Mouse (Mus musculus) embryonic facial prominence, embryonic 11.5 days (tissue): ENCODE results near the gene Lclat1. TPM values are rescaled to one million over a fixed set of nuclear protein-coding genes. Genes with fewer than 3 reads are reported as not detected.

Source experiments
- ATAC-seq: fragments of 200-750 bp; cut with Nextera tagmentation; replicated peaks from 2 replicates; pipeline ENCODE4 v1.8.0; 2017; ENCODE audit warnings: low read depth; ENCODE audit not compliant: insufficient number of reproducible peaks, low FRiP score, low TSS enrichment
- DNase-seq: peaks from one replicate; pipeline ENCODE4 v3.0.0-alpha.2; 2015; ENCODE audit warnings: low spot score
- H3K27ac ChIP-seq: fragments of 300-500 bp; sonication (generic); replicated peaks from 2 replicates; pipeline ENCODE4 v1.5.1; 2014; ENCODE audit warnings: mild to moderate bottlenecking, low read depth, low read length, control low read depth
- H3K27me3 ChIP-seq: fragments of 300-500 bp; sonication (generic); 2 replicates; pipeline ENCODE4 v1.6.1; 2014; ENCODE audit warnings: mild to moderate bottlenecking, low read length, moderate library complexity, mixed read lengths; ENCODE audit not compliant: control insufficient read depth, insufficient read depth
- H3K36me3 ChIP-seq: fragments of 300-500 bp; sonication (generic); replicated peaks from 2 replicates; pipeline ENCODE4 v1.6.1; 2014; ENCODE audit warnings: low read depth, mild to moderate bottlenecking, low read length, moderate library complexity, mixed read lengths; ENCODE audit not compliant: control insufficient read depth, insufficient read depth
- H3K4me1 ChIP-seq: fragments of 300-500 bp; sonication (generic); 2 replicates; pipeline ENCODE4 v1.6.1; 2014; ENCODE audit warnings: low read length, mixed read lengths; ENCODE audit not compliant: control insufficient read depth, insufficient read depth
- H3K4me2 ChIP-seq: fragments of 300-500 bp; sonication (generic); 2 replicates; pipeline ENCODE4 v1.6.1; 2014; ENCODE audit warnings: low read depth, mild to moderate bottlenecking, control low read depth, low read length, moderate library complexity
- H3K4me3 ChIP-seq: fragments of 300-500 bp; sonication (generic); 2 replicates; pipeline ENCODE4 v1.5.1; 2014; ENCODE audit warnings: low read depth, low read length, control low read depth
- H3K9ac ChIP-seq: fragments of 300-500 bp; sonication (generic); replicated peaks from 2 replicates; pipeline ENCODE4 v1.6.1; 2014; ENCODE audit warnings: mild to moderate bottlenecking, control low read depth, low read length
- H3K9me3 ChIP-seq: fragments of 300-500 bp; sonication (generic); replicated peaks from 2 replicates; pipeline ENCODE4 v1.6.1; 2016; ENCODE audit warnings: mild to moderate bottlenecking, low read length, inconsistent platforms, mixed read lengths; ENCODE audit not compliant: control insufficient read depth
- WGBS: fragments of 180-500 bp; shearing (Covaris S2); extraction: QIAGEN DNeasy Blood & Tissue Kit; methylation state at CpG from one replicate; pipeline ENCODE4 v1.1.7; 2014; 5-methylcytosine and 5-hydroxymethylcytosine counted together
- polyA plus RNA-seq: library from polyadenylated mRNA; unstranded; fragments of >200 nt; fragmentation: Nextera tagmentation; extraction: Ambion mirVana; gene quantifications from 2 replicates; pipeline ENCODE4 v1.2.1, GENCODE M21; 2014

Gene Lclat1
- polyA plus RNA-seq, 1 experiment from 2014 or later = 19.3 TPM

DNA sequence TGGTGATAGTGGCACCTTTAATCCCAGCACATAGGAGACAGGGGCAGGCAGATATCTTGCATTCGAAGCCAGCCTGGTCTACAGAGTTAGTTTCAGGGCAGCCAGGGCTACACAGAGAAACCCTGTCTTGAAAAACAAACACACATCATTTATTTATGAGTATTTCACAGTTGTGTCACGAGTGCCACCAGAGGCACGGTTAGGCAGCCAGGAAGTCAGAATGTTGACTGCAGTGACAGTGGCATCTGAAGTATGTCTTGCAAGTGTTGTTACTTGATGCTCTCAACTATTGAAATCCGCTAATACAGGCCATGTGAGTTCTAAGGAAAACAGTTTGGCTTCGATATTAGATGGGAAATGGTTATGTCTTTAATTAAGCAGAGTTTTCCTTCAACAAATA, 67.9 kb downstream of the Lclat1 start:
- no peak for DNase-seq
- H3K36me3 ChIP-seq = no peaks in the 10 kb centered on the region
- 72% methylated on average over 5 of the region's 5 CpGs for WGBS
- ATAC-seq = no peak
- H3K4me2 ChIP-seq = no peak overlapping the region
- H3K4me1 ChIP-seq = no peaks in the 10 kb centered on the region
- no peak overlapping the region for H3K4me3 ChIP-seq
- H3K27me3 ChIP-seq = no peaks in the 10 kb centered on the region
- no peak overlapping the region for H3K27ac ChIP-seq
- no peaks in the 10 kb centered on the region for H3K9me3 ChIP-seq
- H3K9ac ChIP-seq = no peak overlapping the region

DNA sequence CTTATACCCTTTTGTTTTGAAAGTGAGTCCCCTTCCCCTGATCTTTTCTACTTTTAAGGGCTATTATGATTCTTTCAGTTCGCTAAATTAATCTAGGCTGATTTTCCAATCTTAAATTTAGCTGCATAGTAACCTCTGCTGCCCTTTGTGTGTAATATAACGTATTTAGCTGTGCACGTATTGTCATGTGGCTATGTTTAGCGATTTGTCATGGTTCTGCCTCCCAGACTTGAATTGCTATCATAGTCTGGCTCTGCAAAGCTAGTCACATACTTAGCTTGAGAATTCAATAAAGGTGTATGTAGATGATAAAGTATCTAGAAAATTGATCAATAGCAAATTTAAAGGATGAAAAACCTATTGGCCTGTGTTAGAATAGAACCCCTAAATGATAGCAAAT, 69.3 kb downstream of the Lclat1 start:
- ATAC-seq = no peak
- 77% methylated on average over 4 of the region's 4 CpGs for WGBS
- no peak overlapping the region for H3K4me2 ChIP-seq
- no peaks in the 10 kb centered on the region for H3K9me3 ChIP-seq
- no peak overlapping the region for H3K27ac ChIP-seq
- H3K4me3 ChIP-seq = no peak overlapping the region
- no peak overlapping the region for H3K9ac ChIP-seq
- no peaks in the 10 kb centered on the region for H3K27me3 ChIP-seq
- DNase-seq = no peak
- no peaks in the 10 kb centered on the region for H3K4me1 ChIP-seq
- no peaks in the 10 kb centered on the region for H3K36me3 ChIP-seq

DNA sequence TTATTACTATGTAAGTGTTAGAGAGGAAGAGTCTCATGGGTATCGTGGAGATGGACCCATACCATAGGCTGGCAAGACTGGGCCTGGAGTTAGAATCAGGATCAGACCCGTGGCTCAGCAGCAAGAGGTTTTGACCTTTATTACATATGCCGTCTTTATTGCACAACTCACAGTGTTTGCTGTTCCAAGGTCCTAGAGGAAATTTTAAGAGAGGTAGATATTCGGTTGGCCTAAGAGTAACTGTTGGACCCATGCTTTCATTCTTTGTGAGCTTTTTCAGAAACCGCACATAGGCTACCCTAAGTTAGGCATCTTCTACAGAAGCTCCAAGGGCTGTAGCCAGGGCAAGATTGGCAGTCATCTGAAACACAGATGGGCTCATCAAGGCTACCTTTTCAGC, 79.1 kb downstream of the Lclat1 start:
- DNase-seq (no peak), ATAC-seq (no peak)
- no peaks in the 10 kb centered on the region for H3K4me1 ChIP-seq
- H3K9ac ChIP-seq = no peak overlapping the region
- no peaks in the 10 kb centered on the region for H3K27me3 ChIP-seq
- H3K9me3 ChIP-seq = no peaks in the 10 kb centered on the region
- no peak overlapping the region for H3K27ac ChIP-seq
- no peak overlapping the region for H3K4me2 ChIP-seq
- H3K4me3 ChIP-seq = no peak overlapping the region
- no peaks in the 10 kb centered on the region for H3K36me3 ChIP-seq
- WGBS = 91% methylated on average over 5 of the region's 5 CpGs

DNA sequence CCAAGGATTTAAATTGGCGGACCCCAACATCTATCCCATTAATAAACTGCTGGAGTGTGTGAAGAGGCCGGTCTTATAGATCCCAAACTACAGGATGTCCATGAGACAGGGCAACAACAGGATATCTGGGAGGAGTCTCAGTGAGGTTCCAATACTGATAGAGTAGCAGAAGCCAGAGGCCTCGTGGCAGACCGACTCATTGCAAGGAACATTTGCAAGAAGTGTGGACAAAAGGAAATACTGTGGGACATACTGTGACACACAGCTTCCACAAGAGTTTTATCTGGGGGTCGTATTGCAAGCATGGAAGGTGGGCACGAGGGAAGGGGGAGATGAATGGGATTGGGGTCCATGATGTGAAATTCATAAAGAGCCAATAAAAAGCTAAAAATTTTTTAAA, 86.4 kb downstream of the Lclat1 start:
- no peaks in the 10 kb centered on the region for H3K4me1 ChIP-seq
- H3K4me2 ChIP-seq = no peak overlapping the region
- WGBS = 88% methylated on average over 6 of the region's 6 CpGs
- no peaks in the 10 kb centered on the region for H3K27me3 ChIP-seq
- H3K27ac ChIP-seq = no peak overlapping the region
- no peak for DNase-seq
- no peak overlapping the region for H3K4me3 ChIP-seq
- no peak for ATAC-seq
- no peak overlapping the region for H3K9ac ChIP-seq
- no peaks in the 10 kb centered on the region for H3K9me3 ChIP-seq
- no peaks in the 10 kb centered on the region for H3K36me3 ChIP-seq

DNA sequence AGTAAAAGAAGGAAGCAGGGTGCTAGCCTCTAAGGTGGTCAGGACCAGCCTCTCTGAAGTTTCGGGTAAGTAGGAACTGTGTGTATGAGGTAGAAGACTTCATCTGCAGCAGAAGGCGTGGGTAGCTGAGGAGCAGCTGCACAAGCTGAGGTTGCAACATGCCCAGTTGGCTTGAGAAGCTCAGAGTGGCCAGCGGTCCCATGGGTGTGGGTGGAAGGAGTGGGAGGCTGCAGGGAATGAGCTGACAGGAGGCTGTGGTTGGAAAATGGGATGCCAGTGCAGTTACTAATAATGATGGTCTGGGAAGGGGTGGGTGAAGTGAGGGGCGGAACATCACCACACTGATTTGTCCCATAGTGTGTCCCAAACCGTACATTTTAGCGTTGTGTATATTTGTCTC, 86.8 kb downstream of the Lclat1 start:
- Histone ChIP-seq H3K36me3 (no peaks in the 10 kb centered on the region), H3K27ac (no peak overlapping the region), H3K9ac (no peak overlapping the region), H3K4me3 (no peak overlapping the region), H3K4me1 (no peaks in the 10 kb centered on the region), H3K4me2 (no peak overlapping the region), H3K27me3 (no peaks in the 10 kb centered on the region), H3K9me3 (no peaks in the 10 kb centered on the region)
- no peak for ATAC-seq
- WGBS = 90% methylated on average over 6 of the region's 6 CpGs
- no peak for DNase-seq

DNA sequence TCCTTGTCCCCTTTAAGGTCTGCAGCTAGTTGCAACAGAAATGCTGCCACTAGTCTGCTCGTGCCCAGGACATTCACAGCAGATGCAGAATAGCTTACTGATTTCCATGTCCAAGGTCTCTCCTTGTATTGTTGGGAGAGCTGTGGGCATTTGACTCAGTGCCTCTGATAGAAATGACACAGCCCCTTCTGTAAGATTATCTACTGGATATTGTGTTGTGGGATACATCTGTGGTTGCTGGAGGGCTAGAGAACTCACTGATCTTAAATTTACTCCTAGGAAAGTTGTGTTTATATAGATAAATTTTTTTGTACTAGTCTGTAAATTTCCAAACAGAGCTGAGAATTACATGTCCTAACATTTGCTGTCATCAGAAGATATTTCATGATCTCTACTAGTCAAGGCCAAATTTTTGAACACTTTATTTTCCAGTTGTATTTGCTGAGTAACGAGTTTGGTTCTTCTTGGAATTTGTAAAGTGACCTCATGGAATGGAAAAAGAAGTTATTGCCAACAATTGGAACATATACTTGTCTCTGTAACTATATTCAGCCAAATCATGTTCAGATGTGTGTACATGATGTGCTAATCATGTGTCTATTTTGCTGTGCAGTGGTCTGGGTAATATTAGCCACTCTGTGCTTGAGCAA, 87.4 kb downstream of the Lclat1 start:
- no peak overlapping the region for H3K9ac ChIP-seq
- no peak for ATAC-seq
- no peaks in the 10 kb centered on the region for H3K36me3 ChIP-seq
- no peak overlapping the region for H3K4me2 ChIP-seq
- H3K9me3 ChIP-seq = no peaks in the 10 kb centered on the region
- H3K4me1 ChIP-seq = no peaks in the 10 kb centered on the region
- WGBS = 90% methylated on average over 2 of the region's 2 CpGs
- no peaks in the 10 kb centered on the region for H3K27me3 ChIP-seq
- DNase-seq = no peak
- no peak overlapping the region for H3K4me3 ChIP-seq
- no peak overlapping the region for H3K27ac ChIP-seq

DNA sequence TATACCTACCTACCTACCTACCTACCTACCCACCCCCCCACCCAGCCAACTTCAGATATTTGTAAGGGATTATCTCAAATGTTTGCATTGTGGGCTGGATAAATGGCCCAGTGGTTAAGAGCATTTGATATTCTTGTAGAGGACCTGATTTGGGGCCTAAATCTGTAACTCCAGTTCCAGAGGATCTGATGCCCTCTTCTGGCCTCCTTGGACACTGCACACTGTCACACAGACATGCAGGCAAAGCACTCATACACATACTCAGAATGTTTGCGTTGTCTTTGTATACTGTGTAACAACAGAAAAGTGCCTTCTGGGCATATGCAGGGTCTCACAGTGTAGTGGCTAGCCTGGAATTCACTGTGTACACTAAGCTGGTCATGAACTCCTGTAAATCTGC, 88.4 kb downstream of the Lclat1 start:
- H3K27me3 ChIP-seq = no peaks in the 10 kb centered on the region
- no peak for ATAC-seq
- H3K9me3 ChIP-seq = no peaks in the 10 kb centered on the region
- H3K4me3 ChIP-seq = no peak overlapping the region
- H3K4me1 ChIP-seq = no peaks in the 10 kb centered on the region
- no peak overlapping the region for H3K4me2 ChIP-seq
- H3K27ac ChIP-seq = no peak overlapping the region
- 97% methylated on average over 1 of the region's 1 CpGs for WGBS
- no peaks in the 10 kb centered on the region for H3K36me3 ChIP-seq
- DNase-seq = peak; percentile 11
- H3K9ac ChIP-seq = no peak overlapping the region

DNA sequence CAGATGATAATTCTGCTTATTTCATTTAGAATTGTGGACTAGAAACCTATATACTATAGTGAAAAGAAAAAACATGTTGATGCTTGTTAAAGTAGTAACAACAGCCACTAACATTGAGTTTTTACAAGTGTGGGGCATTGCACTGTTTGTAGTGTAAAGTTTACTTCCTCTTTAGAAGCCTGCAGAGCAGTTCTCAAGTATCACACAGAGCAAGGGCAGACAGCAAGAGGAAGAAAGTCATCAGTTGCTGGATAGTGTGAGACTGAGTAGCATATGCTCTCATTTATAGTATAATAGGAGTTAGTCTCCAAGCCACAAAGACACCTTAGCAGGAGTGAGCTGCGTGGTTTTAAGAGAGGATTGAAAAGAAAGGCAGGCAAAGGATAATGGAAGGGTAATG, 89.9 kb downstream of the Lclat1 start:
- WGBS = 89% methylated on average over 1 of the region's 1 CpGs
- Histone ChIP-seq H3K4me2 (no peak overlapping the region), H3K9me3 (no peaks in the 10 kb centered on the region), H3K36me3 (no peaks in the 10 kb centered on the region), H3K4me3 (no peak overlapping the region), H3K4me1 (no peaks in the 10 kb centered on the region), H3K9ac (no peak overlapping the region), H3K27me3 (no peaks in the 10 kb centered on the region), H3K27ac (no peak overlapping the region)
- DNase-seq (no peak), ATAC-seq (no peak)
